Mouse (Mus musculus) lung, postnatal 14 days (tissue): ENCODE data around the gene Creb3l2.
"Not testable (repeated sequence)": the region's sequence is repeated elsewhere in the genome, so short reads cannot be mapped to it uniquely, and the experiment has no call there.

Source experiments
- DNase-seq: peaks from one replicate; pipeline ENCODE4 v3.0.0; 2021

Creb3l2 gene

GRCm38 (mm10) chr6:37407876-37408275, 34.1 kb downstream of the Creb3l2 start:
- no peak for DNase-seq

GRCm38 (mm10) chr6:37406903-37407302, 35.0 kb downstream of the Creb3l2 start:
- DNase-seq, result no peak

GRCm38 (mm10) chr6:37406018-37406417, 35.9 kb downstream of the Creb3l2 start:
- no peak for DNase-seq

- DNase-seq, result no peak
These were observed 37.6 kb downstream of the Creb3l2 start for GRCm38 (mm10) chr6:37404325-37404724.

- no peak for DNase-seq
These were observed 40.0 kb downstream of the Creb3l2 start for GRCm38 (mm10) chr6:37401928-37402327.

GRCm38 (mm10) chr6:37400866-37401525, 41.0 kb downstream of the Creb3l2 start:
- DNase-seq, result peak; percentile 52

- no peak for DNase-seq
These were observed 41.8 kb downstream of the Creb3l2 start for GRCm38 (mm10) chr6:37400167-37400566.

- peak; percentile 52 for DNase-seq
These were observed 43.0 kb downstream of the Creb3l2 start for GRCm38 (mm10) chr6:37398943-37399342.

- DNase-seq, result no peak
These were observed 44.0 kb downstream of the Creb3l2 start for GRCm38 (mm10) chr6:37397973-37398372.

GRCm38 (mm10) chr6:37397254-37397653, 44.7 kb downstream of the Creb3l2 start:
- DNase-seq, result no peak

GRCm38 (mm10) chr6:37396127-37396526, 45.8 kb downstream of the Creb3l2 start:
- DNase-seq, result no peak

GRCm38 (mm10) chr6:37393263-37393662, 48.7 kb downstream of the Creb3l2 start:
- DNase-seq, result no peak

- DNase-seq, result no peak
These were observed 49.7 kb downstream of the Creb3l2 start for GRCm38 (mm10) chr6:37392262-37392661.

- DNase-seq, result no peak
These were observed 50.6 kb downstream of the Creb3l2 start for GRCm38 (mm10) chr6:37391313-37391712.

GRCm38 (mm10) chr6:37388960-37389359, 53.0 kb downstream of the Creb3l2 start:
- DNase-seq, result peak; percentile 23

GRCm38 (mm10) chr6:37388501-37388900, 53.4 kb downstream of the Creb3l2 start:
- DNase-seq, result no peak

GRCm38 (mm10) chr6:37387281-37387680, 54.7 kb downstream of the Creb3l2 start:
- DNase-seq, result no peak

- no peak for DNase-seq
These were observed 56.2 kb downstream of the Creb3l2 start for GRCm38 (mm10) chr6:37385602-37386285.

- DNase-seq, result no peak
These were observed 59.2 kb downstream of the Creb3l2 start for GRCm38 (mm10) chr6:37382761-37383160.

GRCm38 (mm10) chr6:37377836-37378580, 63.9 kb downstream of the Creb3l2 start:
- DNase-seq, result no peak

GRCm38 (mm10) chr6:37377387-37377786, 64.6 kb downstream of the Creb3l2 start:
- not testable (repeated sequence) for DNase-seq

- DNase-seq, result no peak
These were observed 66.5 kb downstream of the Creb3l2 start for GRCm38 (mm10) chr6:37375452-37375851.

- peak; percentile 64 for DNase-seq
These were observed 70.6 kb downstream of the Creb3l2 start for GRCm38 (mm10) chr6:37371341-37371740.

GRCm38 (mm10) chr6:37370566-37370965, 71.4 kb downstream of the Creb3l2 start:
- no peak for DNase-seq
